Mouse (Mus musculus) CH12.LX (cell line): Measurements from ENCODE around the gene Snx21.

Experiments
- CTCF ChIP-seq, 2 experiments: IDR thresholded peaks in 1 of 2; conservative IDR thresholded peaks in 1 of 2; 2 replicates each; pipeline ENCODE4 v1.5.1; 2011 to 2012; ENCODE audit warnings: low read depth in 2 of 2, low read length in 2 of 2, improper control_type of control experiment in 1 of 2, inconsistent platforms in 1 of 2, mild to moderate bottlenecking in 1 of 2, moderate library complexity in 1 of 2
- ETS1 ChIP-seq: conservative IDR thresholded peaks from 2 replicates; pipeline ENCODE4 v1.6.1; 2012; ENCODE audit warnings: low read depth, mild to moderate bottlenecking, inconsistent platforms, low read length, improper control_type of control experiment, moderate library complexity
- GABPA ChIP-seq: IDR thresholded peaks from 2 replicates; pipeline ENCODE4 v1.6.1; 2012; ENCODE audit warnings: low read depth, low read length, improper control_type of control experiment, inconsistent platforms; ENCODE audit not compliant: insufficient replicate concordance
- JUN ChIP-seq: IDR thresholded peaks from 2 replicates; pipeline ENCODE4 v1.6.1; 2011; ENCODE audit warnings: low read depth, mild to moderate bottlenecking, low read length, improper control_type of control experiment, moderate library complexity; ENCODE audit not compliant: insufficient read depth
- NELFE ChIP-seq: IDR thresholded peaks from 2 replicates; pipeline ENCODE4 v1.6.1; 2011; ENCODE audit warnings: low read depth, low read length, improper control_type of control experiment
- PAX5 ChIP-seq: IDR thresholded peaks from 2 replicates; pipeline ENCODE4 v1.6.1; 2012; ENCODE audit warnings: low read length, inconsistent platforms, mixed read lengths
- POLR2A ChIP-seq: IDR thresholded peaks from 2 replicates; pipeline ENCODE4 v1.6.1; 2011; ENCODE audit warnings: low read depth, mild to moderate bottlenecking, improper control_type of control experiment, low read length
- SIN3A ChIP-seq: IDR thresholded peaks from 2 replicates; pipeline ENCODE4 v1.6.1; 2012; ENCODE audit warnings: low read length, improper control_type of control experiment, inconsistent platforms
- SMC3 ChIP-seq: IDR thresholded peaks from 2 replicates; pipeline ENCODE4 v1.6.1; 2011; ENCODE audit warnings: low read depth, low read length, improper control_type of control experiment
- USF1 ChIP-seq: IDR thresholded peaks from 2 replicates; pipeline ENCODE4 v1.6.1; 2014; ENCODE audit warnings: low read depth, mild to moderate bottlenecking, inconsistent platforms, low read length, improper control_type of control experiment

GRCm38 (mm10) chr2:164817206-164817605 is 31.6 kb downstream of the Snx21 start:
- TF ChIP-seq USF1 (no peak), ETS1 (no peak), JUN (no peak), CTCF (conservative IDR thresholded peaks at IDR 0.05 in 1 of 2, IDR thresholded peaks at IDR 0.05 in 1 of 2; ENCODE audit: low read depth in 2 of 2, low read length in 2 of 2) (no peak), SMC3 (no peak), GABPA (no peak), POLR2A (no peak), PAX5 (no peak), SIN3A (no peak), NELFE (no peak)
